ENCODE assay signal across 11 mouse cellular contexts in the genomic region with DNA sequence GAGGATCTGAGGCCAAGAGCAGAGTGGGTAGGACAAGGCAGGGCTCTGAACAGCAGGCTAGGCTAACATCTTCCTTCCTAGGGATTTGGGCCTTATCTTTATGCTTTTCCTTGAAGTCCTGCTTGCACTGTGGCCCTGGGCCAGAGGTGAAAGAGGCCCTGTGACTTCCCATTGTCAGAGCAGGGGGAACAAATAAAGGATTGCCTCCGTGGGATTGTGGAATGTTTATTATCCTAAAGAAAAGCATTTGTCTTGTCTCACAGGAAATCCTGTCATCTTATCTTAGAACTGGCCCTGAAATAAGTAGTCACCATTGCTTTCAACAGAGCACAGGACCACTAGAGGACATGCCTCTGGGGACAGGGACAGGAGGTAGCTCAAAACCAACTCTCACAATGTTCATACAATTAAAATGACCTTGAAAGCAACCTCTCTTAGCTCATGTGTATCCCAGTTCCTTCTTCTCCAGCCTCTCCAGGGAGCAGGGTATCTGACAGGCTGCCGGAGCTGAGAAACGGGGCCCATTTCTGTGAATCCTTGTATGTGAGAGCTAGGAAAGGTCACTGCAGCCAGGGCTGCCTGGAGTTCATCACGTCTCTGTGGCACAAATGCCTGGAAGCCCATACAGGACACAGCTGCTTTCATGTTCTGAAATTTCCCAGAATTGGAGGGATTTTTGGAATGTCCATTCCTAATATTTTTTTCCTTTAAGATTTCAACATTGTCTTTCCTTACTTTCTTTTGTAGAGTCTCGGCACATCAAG. TPM values are rescaled to one million over a fixed set of nuclear protein-coding genes. Genes with fewer than 3 reads are reported as not detected.
DNase-seq lines count a peak whose midpoint lies in the region; ATAC-seq lines count a peak whose summit lies in the region.
"Had no signal": no experiment of that assay in that cellular context is flagged by ENCODE, and none has a peak within 500 bp of the region (broad histone marks: within the 10 kb centered on the region; RNA-seq: fewer than 3 reads in every experiment).

No protein-coding gene starts in this region.

- peak overlapping the region; percentile 54; the same call in 1 of the 2 replicates for H3K27ac ChIP-seq in liver, embryonic 12.5 days
- H3K27ac ChIP-seq: embryonic facial prominence, embryonic 13.5 days; limb, embryonic 15.5 days had no signal

- H3K9me3 ChIP-seq in liver, embryonic 12.5 days (replicated peaks): no peaks in the 10 kb centered on the region
- H3K9me3 ChIP-seq: embryonic facial prominence, embryonic 13.5 days; limb, embryonic 15.5 days had no signal

- peak; percentile 24 for DNase-seq in MN1 (ENCODE audit: low spot score)
- peak; percentile 61 to 63 for DNase-seq in adrenal gland, postnatal 36 days
- DNase-seq in heart, postnatal 14 days: peak; percentile 22 to 49
- DNase-seq in natural killer cell, adult 2 months (ENCODE audit: low spot score in 2 of 2): no peak
- no peak for DNase-seq in ovary, postnatal 10 days (ENCODE audit: low spot score)
- DNase-seq in thymus, adult 18-20 months: no peak
- DNase-seq: thymus, postnatal 14 days had no signal

- 54% methylated on average over 5 of the region's 5 CpGs for WGBS in liver, embryonic 12.5 days (ENCODE audit: insufficient replicate concordance)

- ATAC-seq in liver, embryonic 12.5 days: no peak
- ATAC-seq in megakaryocyte progenitor cell, adult 5-6 weeks (replicated peaks; ENCODE audit: poor library complexity): no peak

- H3K9ac ChIP-seq in liver, embryonic 12.5 days: no peak overlapping the region
- H3K9ac ChIP-seq: embryonic facial prominence, embryonic 13.5 days; limb, embryonic 15.5 days had no signal

- no peak overlapping the region for H3K4me2 ChIP-seq in liver, embryonic 12.5 days
- H3K4me2 ChIP-seq: embryonic facial prominence, embryonic 13.5 days; limb, embryonic 15.5 days had no signal

- no peaks in the 10 kb centered on the region for H3K36me3 ChIP-seq in liver, embryonic 12.5 days
- H3K36me3 ChIP-seq: embryonic facial prominence, embryonic 13.5 days; limb, embryonic 15.5 days had no signal

- peaks cover 11% of the 10 kb centered on the region for H3K4me1 ChIP-seq in liver, embryonic 12.5 days
- H3K4me1 ChIP-seq: embryonic facial prominence, embryonic 13.5 days; limb, embryonic 15.5 days had no signal

- H3K4me3 ChIP-seq in liver, embryonic 12.5 days: no peak overlapping the region
- H3K4me3 ChIP-seq: embryonic facial prominence, embryonic 13.5 days; limb, embryonic 15.5 days had no signal

- no peaks in the 10 kb centered on the region for H3K27me3 ChIP-seq in liver, embryonic 12.5 days (replicated peaks)
- H3K27me3 ChIP-seq: embryonic facial prominence, embryonic 13.5 days; limb, embryonic 15.5 days had no signal

- intact Hi-C loops in heart, postnatal 14 days (cut with DNase I): loop anchor here (2.0 kb wide), 1 partner anchor 21 kb away; no protein-coding TSS in a partner anchor

RNA-seq across cellular contexts. Expression of a gene that starts 19.5 kb away (rescaled TPM):
- 100 to 1,000 TPM; 120 to 138 TPM for total RNA-seq in adrenal gland, postnatal 36 days (2021)
- total RNA-seq in heart, postnatal 14 days (2021): 10 to 100 TPM; 94.3 to 96.8 TPM
- 91.0 and 95.6 TPM in 2 replicates for polyA plus RNA-seq in liver, embryonic 12.5 days (2016; fragmentation: Nextera tagmentation; extraction: Ambion mirVana)
- 95.2 and 95.3 TPM in 2 replicates for total RNA-seq in megakaryocyte progenitor cell, adult 5-6 weeks (2015)
- total RNA-seq in megakaryocyte progenitor cell, adult 5-6 weeks (2017): 212 and 232 TPM in 2 replicates

Comparison
In these comparisons a context has a peak if more than half of its experiments do, and no peak if none do; other contexts are left out.
1. DNase-seq: peak in MN1 (single experiment), adrenal gland, postnatal 36 days (2 of 2) and heart, postnatal 14 days (2 of 2); none in natural killer cell, adult 2 months (0 of 2), ovary, postnatal 10 days (single experiment) and thymus, adult 18-20 months (0 of 2).